Mouse (Mus musculus) limb, embryonic 14.5 days (tissue): ENCODE results near the gene Ccdc194. TPM values are rescaled to one million over a fixed set of nuclear protein-coding genes. Genes with fewer than 3 reads are reported as not detected.
A peak's percentile ranks its signal among the peaks of the same experiment; 100 is the strongest.

Experiments
- ATAC-seq: fragments of 200-750 bp; cut with Nextera tagmentation; 2 replicates; pipeline ENCODE4 v1.8.0; 2017; ENCODE audit warnings: low read depth, moderate number of reproducible peaks, moderate TSS enrichment; ENCODE audit not compliant: low FRiP score
- DNase-seq: peaks from one replicate; pipeline ENCODE4 v3.0.0-alpha.2; 2015; ENCODE audit warnings: low spot score
- H3K27ac ChIP-seq: fragments of 300-500 bp; sonication (generic); replicated peaks from 2 replicates; pipeline ENCODE4 v1.5.1; 2014; ENCODE audit warnings: low read depth, mild to moderate bottlenecking, low read length, moderate library complexity, mixed read lengths
- H3K27me3 ChIP-seq: fragments of 300-500 bp; sonication (generic); 2 replicates; pipeline ENCODE4 v1.6.1; 2014; ENCODE audit warnings: low read length, mixed read lengths; ENCODE audit not compliant: control insufficient read depth, insufficient read depth
- H3K36me3 ChIP-seq: fragments of 300-500 bp; sonication (generic); 2 replicates; pipeline ENCODE4 v1.6.1; 2014; ENCODE audit warnings: mild to moderate bottlenecking, low read length, moderate library complexity, mixed read lengths; ENCODE audit not compliant: control insufficient read depth, insufficient read depth
- H3K4me1 ChIP-seq: fragments of 300-500 bp; sonication (generic); 2 replicates; pipeline ENCODE4 v1.6.1; 2014; ENCODE audit warnings: antibody characterized with exemption, low read length, mixed read lengths; ENCODE audit not compliant: control insufficient read depth, insufficient read depth
- H3K4me2 ChIP-seq: fragments of 300-500 bp; sonication (generic); replicated peaks from 2 replicates; pipeline ENCODE4 v1.6.1; 2014; ENCODE audit warnings: low read depth, mild to moderate bottlenecking, low read length, moderate library complexity; ENCODE audit not compliant: severe bottlenecking
- H3K4me3 ChIP-seq: fragments of 300-500 bp; sonication (generic); replicated peaks from 2 replicates; pipeline ENCODE4 v1.5.1; 2014; ENCODE audit warnings: low read length
- H3K9ac ChIP-seq: fragments of 300-500 bp; sonication (generic); 2 replicates; pipeline ENCODE4 v1.6.1; 2014; ENCODE audit warnings: mild to moderate bottlenecking, low read depth, low read length, moderate library complexity; ENCODE audit not compliant: severe bottlenecking
- H3K9me3 ChIP-seq: fragments of 300-500 bp; sonication (generic); 2 replicates; pipeline ENCODE4 v1.6.1; 2016; ENCODE audit warnings: low read length; ENCODE audit not compliant: control insufficient read depth
- POLR2A ChIP-seq: fragments of 200-500 bp; IDR thresholded peaks from 2 replicates; pipeline ENCODE4 v1.8.0; 2012; ENCODE audit warnings: inconsistent platforms, mild to moderate bottlenecking, moderate library complexity, borderline replicate concordance; ENCODE audit not compliant: insufficient read depth, insufficient read length; ENCODE audit errors: extremely low read depth
- WGBS: fragments of 180-500 bp; shearing (Covaris S2); extraction: QIAGEN DNeasy Blood & Tissue Kit; methylation state at CpG from one replicate; pipeline ENCODE4 v1.1.7; 2014; 5-methylcytosine and 5-hydroxymethylcytosine counted together
- polyA plus RNA-seq, 2 experiments: library from polyadenylated mRNA; depleted of rRNA in 1 of 2; stranded (reverse) in 1 of 2; unstranded in 1 of 2; fragments of >200 nt; fragmentation: Nextera tagmentation in 1 of 2; extraction: Ambion mirVana in 1 of 2; gene quantifications; 2 replicates each; pipeline versions ENCODE4 v1.2.1 to v1.2.3; 2012 to 2014

The Ccdc194 gene
- polyA plus RNA-seq, 2 experiments = 1.2 to 1.6 TPM

DNA sequence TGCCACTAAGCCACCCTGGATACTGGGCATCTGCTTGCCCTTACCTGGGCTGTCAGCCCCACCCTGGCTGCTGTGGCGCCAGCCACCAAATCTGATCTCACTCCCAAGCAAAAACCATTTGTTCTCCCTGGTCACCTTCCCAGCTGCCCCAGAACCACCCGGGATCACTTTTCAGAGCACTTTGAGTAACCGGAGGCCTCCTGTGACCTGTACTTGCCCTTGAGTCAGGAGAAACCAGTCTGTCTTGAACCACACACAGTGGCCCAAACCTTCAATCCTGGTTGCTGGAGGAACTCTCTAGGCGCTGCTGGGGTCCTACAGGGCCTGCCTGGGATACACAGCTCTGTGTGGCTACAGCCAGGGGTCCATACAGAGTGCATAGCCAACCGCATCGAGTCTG, 27.3 kb upstream of the Ccdc194 start:
- TF ChIP-seq POLR2A = no peak
- H3K27me3 ChIP-seq = peaks cover 20% of the 10 kb centered on the region
- WGBS = 50% methylated on average over 6 of the region's 6 CpGs
- H3K9ac ChIP-seq = no peak overlapping the region
- H3K36me3 ChIP-seq = peaks cover 10% of the 10 kb centered on the region
- H3K27ac ChIP-seq = no peak overlapping the region
- no peak overlapping the region for H3K4me2 ChIP-seq
- no peaks in the 10 kb centered on the region for H3K9me3 ChIP-seq
- no peak for DNase-seq
- ATAC-seq = no peak
- no peaks in the 10 kb centered on the region for H3K4me1 ChIP-seq
- H3K4me3 ChIP-seq = no peak overlapping the region

DNA sequence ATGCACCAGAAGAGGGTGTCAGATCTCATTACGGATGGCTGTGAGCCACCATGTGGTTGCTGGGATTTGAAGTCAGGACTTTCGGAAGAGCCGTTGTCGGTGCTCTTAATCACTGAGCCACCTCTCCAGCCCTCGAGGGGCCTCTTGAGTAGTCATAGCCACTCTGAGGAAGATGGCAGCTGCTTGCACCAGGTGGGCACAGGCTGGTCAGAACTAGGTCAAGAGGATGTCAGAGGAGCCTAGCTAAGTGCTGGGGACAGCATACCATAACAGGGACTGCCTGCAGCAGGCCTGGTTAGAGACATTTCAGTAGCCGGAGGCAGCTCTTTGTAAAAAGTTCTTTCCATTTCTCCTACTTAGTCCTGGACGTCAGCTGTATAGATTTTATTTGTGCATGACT, 25.2 kb upstream of the Ccdc194 start:
- Histone ChIP-seq H3K4me2 (no peak overlapping the region), H3K27ac (no peak overlapping the region), H3K4me1 (no peaks in the 10 kb centered on the region), H3K36me3 (peaks cover 27% of the 10 kb centered on the region), H3K27me3 (0 out of 2 replicates have a peak, but pooled peaks cover under 1% of the 10 kb centered on the region), H3K9me3 (no peaks in the 10 kb centered on the region), H3K4me3 (no peak overlapping the region), H3K9ac (no peak overlapping the region)
- DNase-seq = no peak
- TF ChIP-seq POLR2A = no peak
- 64% methylated on average over 7 of the region's 7 CpGs for WGBS
- no peak for ATAC-seq

DNA sequence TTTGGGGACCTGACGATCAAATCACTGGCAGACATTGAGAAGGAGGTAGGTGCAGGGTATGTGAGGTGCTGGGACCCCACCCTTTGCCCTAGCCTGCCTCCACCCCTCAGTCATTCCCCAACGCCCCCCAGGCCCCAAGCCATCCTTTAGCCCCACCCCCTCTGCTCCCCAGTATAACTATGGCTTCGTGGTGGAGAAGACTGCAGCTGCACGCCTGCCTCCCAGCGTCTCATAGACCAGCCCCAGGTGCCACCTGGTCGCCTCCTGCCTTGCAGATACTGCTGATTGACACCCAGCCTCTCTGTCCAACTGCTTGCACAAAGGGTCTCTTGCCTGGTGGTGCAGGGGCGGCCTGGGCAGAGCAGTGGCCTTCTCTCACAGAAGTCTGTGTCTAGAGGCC, 22.1 kb upstream of the Ccdc194 start:
- no peak overlapping the region for H3K4me2 ChIP-seq
- no peak for DNase-seq
- no peak overlapping the region for H3K9ac ChIP-seq
- H3K27ac ChIP-seq = no peak overlapping the region
- ATAC-seq = no peak
- H3K9me3 ChIP-seq = no peaks in the 10 kb centered on the region
- no peaks in the 10 kb centered on the region for H3K27me3 ChIP-seq
- peaks cover 33% of the 10 kb centered on the region for H3K36me3 ChIP-seq
- no peak overlapping the region for H3K4me3 ChIP-seq
- no peak for TF ChIP-seq POLR2A
- WGBS = 84% methylated on average over 7 of the region's 7 CpGs
- H3K4me1 ChIP-seq = peaks cover 8% of the 10 kb centered on the region; the same call in 1 of the 2 replicates

GRCm38 (mm10) chr8:71545053-71545452, 19.5 kb upstream of the Ccdc194 start:
- H3K27me3 ChIP-seq = no peaks in the 10 kb centered on the region
- no peak overlapping the region for H3K4me2 ChIP-seq
- no peak for DNase-seq
- H3K9ac ChIP-seq = no peak overlapping the region
- no peak overlapping the region for H3K4me3 ChIP-seq
- no peak for ATAC-seq
- H3K9me3 ChIP-seq = no peaks in the 10 kb centered on the region
- TF ChIP-seq POLR2A = no peak
- peaks cover 33% of the 10 kb centered on the region for H3K36me3 ChIP-seq
- peaks cover 8% of the 10 kb centered on the region; the same call in 1 of the 2 replicates for H3K4me1 ChIP-seq
- WGBS = 89% methylated on average over 11 of the region's 11 CpGs
- H3K27ac ChIP-seq = no peak overlapping the region

DNA sequence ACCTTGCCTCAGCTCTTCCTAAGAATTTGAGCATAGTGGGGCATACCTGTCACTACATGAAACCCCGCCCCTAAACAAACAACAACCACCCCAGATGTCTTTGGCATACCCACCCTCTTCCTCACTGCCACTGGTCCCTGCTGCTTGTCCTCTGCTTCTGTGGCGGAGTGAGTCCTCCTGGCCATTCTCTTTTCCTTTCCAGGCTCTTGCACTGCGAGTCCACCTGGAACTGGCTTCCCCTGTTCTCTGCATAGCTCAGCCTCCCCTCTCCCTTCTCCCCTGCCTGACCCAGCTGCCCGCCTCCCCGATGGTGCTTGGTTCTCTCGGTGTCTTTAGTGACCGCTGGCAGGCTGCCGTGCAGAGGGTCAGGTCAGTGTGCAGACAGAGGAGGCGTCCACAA, 18.2 kb upstream of the Ccdc194 start:
- Histone ChIP-seq H3K4me1 (peaks cover 8% of the 10 kb centered on the region; the same call in 1 of the 2 replicates), H3K9ac (peak overlapping the region; percentile 74; the same call in 1 of the 2 replicates), H3K9me3 (no peaks in the 10 kb centered on the region), H3K4me2 (peak overlapping the region; percentile 83), H3K27me3 (no peaks in the 10 kb centered on the region; the same call in 1 of the 2 replicates), H3K27ac (no peak overlapping the region), H3K36me3 (peaks cover 32% of the 10 kb centered on the region), H3K4me3 (peak overlapping the region; percentile 82)
- ATAC-seq (no peak), DNase-seq (no peak)
- no peak for TF ChIP-seq POLR2A
- WGBS = 83% methylated on average over 9 of the region's 9 CpGs

GRCm38 (mm10) chr8:71542632-71543343, 17.3 kb upstream of the Ccdc194 start, which contains the start of gene Mvb12a:
Gene Mvb12a (plus strand): TSS chr8:71542922.
- ATAC-seq (peak; percentile 98), DNase-seq (peak; percentile 100)
- peaks cover 23% of the 10 kb centered on the region for H3K36me3 ChIP-seq
- H3K4me3 ChIP-seq = peak within 1 kb of the TSS; percentile 82
- no peaks in the 10 kb centered on the region; the same call in 1 of the 2 replicates for H3K27me3 ChIP-seq
- TF ChIP-seq POLR2A = 0 out of 2 replicates have a peak, but pooled peaks have one; percentile 37
- H3K4me1 ChIP-seq = peaks cover 11% of the 10 kb centered on the region; the same call in 1 of the 2 replicates
- peak within 1 kb of the TSS; percentile 83 for H3K4me2 ChIP-seq
- H3K27ac ChIP-seq = no peak within 1 kb of the TSS
- peak within 1 kb of the TSS; percentile 74 for H3K9ac ChIP-seq
- WGBS = under 1% methylated on average over 49 of the region's 55 CpGs
- no peaks in the 10 kb centered on the region for H3K9me3 ChIP-seq
